Mouse (Mus musculus): ENCODE measurements around the gene Spef2. TPM values are rescaled to one million over a fixed set of nuclear protein-coding genes. Genes with fewer than 3 reads are reported as not detected.
"Not testable (repeated sequence)": the region's sequence is repeated elsewhere in the genome, so short reads cannot be mapped to it uniquely, and the experiment has no call there.

Spef2 gene
- polyA plus RNA-seq, 1 experiment from 2014 or later, result 4.3 TPM

- H3K9ac ChIP-seq; H3K4me3 ChIP-seq (replicated peaks); ATAC-seq (ENCODE audit: insufficient number of reproducible peaks, low FRiP score, low TSS enrichment, low read depth); H3K4me1 ChIP-seq; H3K36me3 ChIP-seq; H3K9me3 ChIP-seq (replicated peaks); H3K4me2 ChIP-seq (replicated peaks); H3K27ac ChIP-seq (replicated peaks); H3K27me3 ChIP-seq: not testable (repeated sequence)
- 83% methylated on average over 2 of the region's 2 CpGs for WGBS
Measured at GRCm38 (mm10) chr15:9664948-9665347, 83.7 kb downstream of the Spef2 start.

DNA sequence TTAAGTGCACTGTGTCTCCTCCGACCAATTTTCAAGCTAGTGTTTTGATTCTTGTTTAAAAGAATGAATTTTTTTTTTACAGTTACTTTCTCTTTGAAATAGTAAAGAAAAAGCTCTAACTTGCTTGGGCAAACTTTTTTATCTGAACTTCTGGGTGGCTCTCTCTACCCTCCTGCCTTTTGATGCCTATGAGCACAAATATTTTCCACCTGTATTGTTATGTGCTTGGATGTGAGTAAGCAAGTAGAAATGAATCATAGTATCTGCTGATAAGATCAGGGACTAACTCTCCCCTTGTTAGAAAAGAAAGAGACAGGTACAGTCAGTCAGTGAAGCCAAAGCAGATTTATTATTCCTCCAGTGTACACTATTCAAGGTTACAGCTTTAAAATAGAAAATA is 87.5 kb downstream of the Spef2 start:
- no peaks in the 10 kb centered on the region for H3K9me3 ChIP-seq (replicated peaks)
- H3K27ac ChIP-seq (replicated peaks), result no peak overlapping the region

DNA sequence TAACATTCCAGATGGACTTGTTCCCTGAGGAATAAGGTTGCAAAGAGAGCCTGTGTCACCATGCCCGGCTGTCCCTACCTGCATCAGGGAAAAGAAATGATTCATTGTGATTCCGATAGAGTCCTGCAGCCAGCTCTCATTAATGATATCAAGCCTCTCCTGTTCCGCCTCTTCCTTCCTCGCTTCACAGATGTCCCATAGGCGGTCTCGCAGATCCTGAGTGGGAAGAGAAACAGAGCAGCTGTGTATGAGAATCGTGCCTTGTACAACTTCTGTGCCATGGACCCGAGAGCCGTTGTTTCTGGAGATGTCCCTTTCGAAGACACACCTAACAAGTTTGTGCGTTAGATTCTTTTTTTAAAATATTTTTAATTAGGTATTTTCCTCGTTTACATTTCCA is 114.2 kb downstream of the Spef2 start:
- no peaks in the 10 kb centered on the region for H3K27me3 ChIP-seq
- no peak overlapping the region for H3K4me3 ChIP-seq (replicated peaks)
- H3K4me1 ChIP-seq, result no peaks in the 10 kb centered on the region
- no peak overlapping the region for H3K27ac ChIP-seq (replicated peaks)
- H3K9me3 ChIP-seq (replicated peaks), result no peaks in the 10 kb centered on the region
- no peaks in the 10 kb centered on the region for H3K36me3 ChIP-seq
- no peak for ATAC-seq (ENCODE audit: insufficient number of reproducible peaks, low FRiP score, low TSS enrichment, low read depth)
- no peak overlapping the region for H3K9ac ChIP-seq
- 82% methylated on average over 12 of the region's 12 CpGs for WGBS
- no peak overlapping the region for H3K4me2 ChIP-seq (replicated peaks)

More for the DNA sequence above, 87.5 kb downstream of the Spef2 start:
- WGBS, result 73% methylated on average over 1 of the region's 1 CpGs
- Histone ChIP-seq H3K4me2 (replicated peaks) (no peak overlapping the region), H3K36me3 (no peaks in the 10 kb centered on the region), H3K4me3 (replicated peaks) (no peak overlapping the region), H3K27me3 (no peaks in the 10 kb centered on the region), H3K9ac (no peak overlapping the region), H3K4me1 (no peaks in the 10 kb centered on the region)
- no peak for ATAC-seq (ENCODE audit: insufficient number of reproducible peaks, low FRiP score, low TSS enrichment, low read depth)

DNA sequence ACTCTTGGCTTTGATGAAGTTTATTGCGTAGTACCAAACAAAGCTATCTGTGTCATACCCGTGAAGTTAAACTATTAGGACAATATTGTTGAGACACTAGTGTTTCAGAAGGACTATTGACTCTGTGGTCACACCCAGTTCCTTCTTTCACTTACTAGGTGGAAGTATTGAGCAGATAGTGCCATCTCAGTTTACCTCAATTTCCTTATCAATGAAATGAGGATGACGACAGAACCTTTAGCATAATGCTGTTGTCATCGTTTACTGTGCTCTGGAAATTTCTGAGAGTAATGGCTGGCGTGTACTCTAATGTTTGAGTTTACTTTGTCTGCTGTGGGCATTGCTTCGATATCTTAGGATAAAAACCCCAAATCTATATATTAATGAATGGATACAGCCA is 117.0 kb downstream of the Spef2 start:
- WGBS, result 89% methylated on average over 6 of the region's 6 CpGs
- no peaks in the 10 kb centered on the region for H3K4me1 ChIP-seq

DNA sequence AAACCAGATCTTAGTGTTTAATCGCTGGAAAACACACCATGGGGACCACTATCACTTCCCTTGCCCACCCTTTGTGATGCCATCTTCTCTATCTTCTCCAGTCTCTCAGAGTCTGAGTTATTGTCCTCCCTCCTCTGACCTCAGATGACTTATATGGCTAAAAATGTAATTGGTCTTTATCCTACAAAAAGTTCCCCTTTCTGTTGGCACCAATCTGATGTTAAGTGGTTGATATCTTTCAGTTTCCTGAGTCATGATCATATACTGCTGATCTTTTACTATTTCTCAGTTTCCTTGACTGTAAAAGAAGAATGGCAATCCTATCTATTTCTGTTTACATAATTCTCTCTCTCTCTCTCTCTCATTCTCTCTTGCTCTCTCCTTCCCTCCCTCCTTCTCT is 119.0 kb downstream of the Spef2 start:
- Histone ChIP-seq H3K9ac (no peak overlapping the region), H3K27me3 (no peaks in the 10 kb centered on the region), H3K9me3 (replicated peaks) (no peaks in the 10 kb centered on the region), H3K4me2 (replicated peaks) (no peak overlapping the region), H3K36me3 (no peaks in the 10 kb centered on the region), H3K4me1 (no peaks in the 10 kb centered on the region), H3K27ac (replicated peaks) (no peak overlapping the region), H3K4me3 (replicated peaks) (no peak overlapping the region)
- no peak for ATAC-seq (ENCODE audit: insufficient number of reproducible peaks, low FRiP score, low TSS enrichment, low read depth)
- 65% methylated on average over 1 of the region's 1 CpGs for WGBS

More for the DNA sequence above, 117.0 kb downstream of the Spef2 start:
- H3K9ac ChIP-seq, result no peak overlapping the region
- no peak for ATAC-seq (ENCODE audit: insufficient number of reproducible peaks, low FRiP score, low TSS enrichment, low read depth)
- H3K9me3 ChIP-seq (replicated peaks), result no peaks in the 10 kb centered on the region
- H3K27ac ChIP-seq (replicated peaks), result no peak overlapping the region
- H3K27me3 ChIP-seq, result no peaks in the 10 kb centered on the region
- H3K4me3 ChIP-seq (replicated peaks), result no peak overlapping the region
- no peaks in the 10 kb centered on the region for H3K36me3 ChIP-seq
- H3K4me2 ChIP-seq (replicated peaks), result no peak overlapping the region

GRCm38 (mm10) chr15:9624619-9625018 is 124.0 kb downstream of the Spef2 start:
- Histone ChIP-seq H3K9ac (no peak overlapping the region), H3K4me1 (no peaks in the 10 kb centered on the region), H3K36me3 (no peaks in the 10 kb centered on the region), H3K27me3 (no peaks in the 10 kb centered on the region), H3K4me2 (replicated peaks) (no peak overlapping the region), H3K4me3 (replicated peaks) (no peak overlapping the region), H3K9me3 (replicated peaks) (no peaks in the 10 kb centered on the region), H3K27ac (replicated peaks) (no peak overlapping the region)
- WGBS, result 64% methylated on average over 2 of the region's 2 CpGs
- ATAC-seq (ENCODE audit: insufficient number of reproducible peaks, low FRiP score, low TSS enrichment, low read depth), result no peak

- Histone ChIP-seq H3K9ac (no peak overlapping the region), H3K4me2 (replicated peaks) (no peak overlapping the region), H3K4me3 (replicated peaks) (no peak overlapping the region), H3K27ac (replicated peaks) (no peak overlapping the region), H3K9me3 (replicated peaks) (no peaks in the 10 kb centered on the region), H3K4me1 (no peaks in the 10 kb centered on the region), H3K27me3 (no peaks in the 10 kb centered on the region), H3K36me3 (no peaks in the 10 kb centered on the region)
- 74% methylated on average over 4 of the region's 4 CpGs for WGBS
- no peak for ATAC-seq (ENCODE audit: insufficient number of reproducible peaks, low FRiP score, low TSS enrichment, low read depth)
Measured at GRCm38 (mm10) chr15:9608177-9608576, 140.5 kb downstream of the Spef2 start.

DNA sequence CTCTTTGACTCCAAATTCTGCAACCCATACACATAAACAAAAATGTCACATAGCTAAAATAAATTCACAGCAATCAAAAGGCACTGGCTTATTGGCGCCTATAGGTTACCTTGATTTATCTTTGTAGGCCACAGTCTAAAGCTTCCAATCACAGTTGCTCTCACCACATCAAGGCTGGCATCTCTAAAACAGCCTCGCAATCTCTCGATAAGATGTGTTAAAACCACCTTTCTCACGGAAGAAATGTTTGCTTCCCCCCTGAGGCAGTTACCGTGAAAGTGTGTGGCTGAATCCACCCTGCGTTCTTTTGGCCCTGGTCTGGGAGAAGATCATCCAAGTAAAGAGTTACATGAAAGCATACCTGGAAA is 148.6 kb downstream of the Spef2 start:
- 72% methylated on average over 6 of the region's 6 CpGs for WGBS
- H3K27ac ChIP-seq (replicated peaks), result no peak overlapping the region
- no peak for ATAC-seq (ENCODE audit: insufficient number of reproducible peaks, low FRiP score, low TSS enrichment, low read depth)
- no peaks in the 10 kb centered on the region for H3K4me1 ChIP-seq
- no peak overlapping the region for H3K9ac ChIP-seq
- H3K9me3 ChIP-seq (replicated peaks), result no peaks in the 10 kb centered on the region
- no peak overlapping the region for H3K4me3 ChIP-seq (replicated peaks)
- H3K4me2 ChIP-seq (replicated peaks), result no peak overlapping the region
- H3K27me3 ChIP-seq, result no peaks in the 10 kb centered on the region
- no peaks in the 10 kb centered on the region for H3K36me3 ChIP-seq

DNA sequence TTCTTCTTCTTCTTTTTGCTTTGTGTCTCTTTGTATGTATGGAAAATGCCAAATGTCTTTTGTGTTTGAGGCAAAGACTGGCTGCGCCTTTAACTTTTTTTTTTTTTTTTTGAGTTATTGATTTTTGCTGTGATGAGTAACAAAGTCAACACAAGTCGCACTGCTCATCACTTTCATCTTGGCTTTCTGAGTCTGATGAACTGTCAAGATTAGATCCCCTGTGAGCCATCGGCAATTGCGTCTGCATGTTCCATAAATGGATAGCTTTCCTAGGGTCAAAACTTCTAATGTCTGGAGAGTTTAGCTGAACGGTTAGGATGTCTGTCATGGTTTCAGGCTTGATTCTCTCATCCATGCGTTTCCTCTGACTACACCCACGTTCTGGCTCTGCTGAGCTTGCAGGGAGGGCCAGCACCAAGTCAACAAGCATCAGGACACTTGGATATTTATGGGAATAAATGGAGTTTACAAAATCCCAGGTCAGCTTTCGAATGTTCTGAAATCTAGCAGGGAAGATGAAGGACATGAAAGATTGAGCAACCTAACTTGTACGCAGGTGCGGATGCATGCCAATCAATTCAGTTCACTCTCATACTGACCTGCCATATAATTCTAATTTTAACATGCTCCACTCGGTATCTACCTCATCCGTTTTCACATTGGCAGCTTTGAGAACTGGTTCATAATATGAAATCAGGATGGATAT is 149.1 kb downstream of the Spef2 start:
- WGBS, result 70% methylated on average over 12 of the region's 12 CpGs
- H3K4me3 ChIP-seq (replicated peaks), result no peak overlapping the region
- no peaks in the 10 kb centered on the region for H3K36me3 ChIP-seq
- ATAC-seq (ENCODE audit: insufficient number of reproducible peaks, low FRiP score, low TSS enrichment, low read depth), result no peak
- H3K4me2 ChIP-seq (replicated peaks), result no peak overlapping the region
- no peak overlapping the region for H3K27ac ChIP-seq (replicated peaks)
- no peaks in the 10 kb centered on the region for H3K9me3 ChIP-seq (replicated peaks)
- no peaks in the 10 kb centered on the region for H3K27me3 ChIP-seq
- H3K4me1 ChIP-seq, result no peaks in the 10 kb centered on the region
- no peak overlapping the region for H3K9ac ChIP-seq

GRCm38 (mm10) chr15:9596298-9597060 is 152.2 kb downstream of the Spef2 start:
- Histone ChIP-seq H3K27me3 (no peaks in the 10 kb centered on the region), H3K4me3 (replicated peaks) (no peak overlapping the region), H3K9ac (no peak overlapping the region), H3K4me1 (no peaks in the 10 kb centered on the region), H3K27ac (replicated peaks) (no peak overlapping the region), H3K36me3 (no peaks in the 10 kb centered on the region), H3K4me2 (replicated peaks) (no peak overlapping the region), H3K9me3 (replicated peaks) (no peaks in the 10 kb centered on the region)
- WGBS, result 84% methylated on average over 6 of the region's 6 CpGs
- no peak for ATAC-seq (ENCODE audit: insufficient number of reproducible peaks, low FRiP score, low TSS enrichment, low read depth)

DNA sequence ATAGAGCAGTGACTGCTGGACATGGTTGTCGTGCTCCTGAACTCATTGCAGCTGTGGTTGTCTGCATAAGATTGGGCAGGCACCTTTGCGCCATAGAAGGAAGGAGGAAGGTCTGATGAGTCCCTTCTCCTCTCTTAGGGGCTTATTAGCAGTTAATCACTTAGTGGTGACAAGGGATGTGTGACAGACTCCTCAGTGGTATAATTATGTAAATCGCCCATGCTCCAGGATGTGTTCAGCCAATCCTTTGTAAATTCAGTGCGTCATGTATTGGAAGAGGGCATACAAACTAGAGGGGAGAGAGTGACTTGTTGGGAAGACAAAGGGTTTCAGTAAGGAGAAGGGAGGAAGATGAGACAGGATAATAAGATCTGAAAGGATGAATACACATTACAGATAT is 158.7 kb downstream of the Spef2 start:
- no peaks in the 10 kb centered on the region for H3K4me1 ChIP-seq
- no peak overlapping the region for H3K27ac ChIP-seq (replicated peaks)
- 84% methylated on average over 4 of the region's 4 CpGs for WGBS
- no peaks in the 10 kb centered on the region for H3K9me3 ChIP-seq (replicated peaks)
- no peaks in the 10 kb centered on the region for H3K27me3 ChIP-seq
- ATAC-seq (ENCODE audit: insufficient number of reproducible peaks, low FRiP score, low TSS enrichment, low read depth), result no peak
- H3K4me3 ChIP-seq (replicated peaks), result no peak overlapping the region
- no peaks in the 10 kb centered on the region for H3K36me3 ChIP-seq
- no peak overlapping the region for H3K4me2 ChIP-seq (replicated peaks)
- H3K9ac ChIP-seq, result no peak overlapping the region
